Mouse (Mus musculus): ENCODE results near the gene Ddx5. TPM values are rescaled to one million over a fixed set of nuclear protein-coding genes. Genes with fewer than 3 reads are reported as not detected.

Gene Ddx5
- polyA plus RNA-seq, 1 experiment, result 218 TPM

GRCm38 (mm10) chr11:106730714-106731113 is 58.3 kb downstream of the Ddx5 start:
- Histone ChIP-seq H3K4me3 (ENCODE audit: insufficient read depth, poor library complexity, severe bottlenecking) (no peak overlapping the region), H3ac (ENCODE audit: control insufficient read depth, insufficient read length, low read depth) (no peak overlapping the region), H3K36me3 (ENCODE audit: control insufficient read depth, insufficient read depth) (no peaks in the 10 kb centered on the region), H3K79me3 (ENCODE audit: low read depth) (no peaks in the 10 kb centered on the region), H3K27me3 (ENCODE audit: control insufficient read depth, insufficient read depth, insufficient read length) (no peaks in the 10 kb centered on the region), H3K79me2 (ENCODE audit: control insufficient read depth, insufficient read depth) (no peaks in the 10 kb centered on the region)
- TF ChIP-seq MYOD1 (IDR thresholded peaks at IDR 0.05; ENCODE audit: control insufficient read depth, insufficient read length, low read depth) (no peak), MAX (IDR thresholded peaks at IDR 0.05) (no peak), USF1 (IDR thresholded peaks at IDR 0.05; ENCODE audit: low read depth) (no peak), CEBPB (IDR thresholded peaks at IDR 0.05; ENCODE audit: low read depth) (no peak), FOSL1 (IDR thresholded peaks at IDR 0.05; ENCODE audit: insufficient read depth, low read length, poor library complexity, severe bottlenecking) (no peak), CTCF (IDR thresholded peaks at IDR 0.05; ENCODE audit: control insufficient read depth, insufficient read depth, insufficient read length) (no peak)

Small RNA genes within 50 kb of the gene (microRNA-seq; reads per million reads assigned to microRNA genes)
- gene Gm25994 (ENCODE audit: borderline microRNAs expressed), result not detected
- 4.5 reads per million, percentile 51 among the genes with 10 or more reads in this experiment for gene Mir3064 (ENCODE audit: borderline microRNAs expressed)

Other genes with a start within 250 kb of the Ddx5 start
- gene Tex2, start 175.8 kb downstream of the Ddx5 start, polyA plus RNA-seq (2012; fragmentation: generic; extraction: Trizol), result 5.9 TPM
- gene Pecam1, start 38.6 kb downstream of the Ddx5 start, polyA plus RNA-seq (2012; fragmentation: generic; extraction: Trizol), result 0.15 TPM
- 19.9 TPM for gene Milr1, start 38.0 kb downstream of the Ddx5 start, polyA plus RNA-seq (2012; fragmentation: generic; extraction: Trizol)
- 6.9 TPM for gene Polg2, start 9.6 kb downstream of the Ddx5 start, polyA plus RNA-seq (2012; fragmentation: generic; extraction: Trizol)
- 3.5 TPM for gene Cep95, start 67 bp upstream of the Ddx5 start, polyA plus RNA-seq (2012; fragmentation: generic; extraction: Trizol)
- 13.0 TPM for gene Smurf2, start 131.5 kb upstream of the Ddx5 start, polyA plus RNA-seq (2012; fragmentation: generic; extraction: Trizol)
- gene Kpna2, start 210.4 kb upstream of the Ddx5 start, polyA plus RNA-seq (2012; fragmentation: generic; extraction: Trizol), result 50.9 TPM
- gene 1810010H24Rik, start 236.5 kb upstream of the Ddx5 start, polyA plus RNA-seq (2012; fragmentation: generic; extraction: Trizol), result 0.47 TPM